Comparison of ENCODE assay signal across 8 mouse cellular contexts in the genomic region with DNA sequence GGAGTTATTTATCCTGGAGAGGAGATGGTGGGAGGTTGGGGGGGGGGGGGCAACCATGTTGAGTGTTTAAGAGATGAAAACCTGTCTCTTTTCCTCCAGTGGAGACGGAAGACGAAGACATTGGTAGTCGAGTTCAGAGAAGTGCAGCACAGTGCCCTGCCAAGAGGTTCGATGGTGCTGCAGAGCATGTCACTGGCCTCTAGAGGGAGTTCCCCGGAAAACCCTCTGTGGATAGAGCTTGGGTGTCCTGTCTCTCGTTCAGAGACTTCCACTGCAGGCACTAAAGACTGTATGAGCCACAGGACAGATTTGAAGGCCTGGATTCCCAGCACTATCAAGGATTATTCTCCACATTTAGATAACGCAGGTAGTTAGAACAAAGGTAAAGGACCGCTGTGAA.
DNase-seq lines count a peak whose midpoint lies in the region; ATAC-seq and TF ChIP-seq lines count a peak whose summit lies in the region.

No protein-coding gene starts in this region.

- no peak overlapping the region for H3K27ac ChIP-seq in CH12.LX (ENCODE audit: insufficient read depth, low read depth)
- H3K27ac ChIP-seq in heart, adult 2 months = no peak overlapping the region
- no peak overlapping the region for H3K27ac ChIP-seq in kidney, embryonic 15.5 days
- no peak overlapping the region for H3K27ac ChIP-seq in liver, postnatal 0 days (ENCODE audit: low read depth)

- dilution Hi-C loops in CH12.LX (cut with MboI; ENCODE audit: extremely low pct_ligation_motif_present, extremely low pct_unique_long_range_greater_than_20kb, low sequenced_read_pairs) = no loop called here

- ATAC-seq in kidney, embryonic 15.5 days (replicated peaks; ENCODE audit: low FRiP score) = peak; percentile 57; the same call in 1 of the 2 replicates
- ATAC-seq in liver, postnatal 0 days = no peak
- ATAC-seq in monocyte, adult 5-6 weeks (replicated peaks; ENCODE audit: insufficient number of reproducible peaks, low FRiP score, low TSS enrichment, poor library complexity, severe bottlenecking) = no peak

- H3K4me1 ChIP-seq in CH12.LX (ENCODE audit: control insufficient read depth in 1 of 2, insufficient read depth in 2 of 2) = peaks cover 5 to 21% of the 10 kb centered on the region in 2 experiments; a peak in 3 of 4 replicates
- H3K4me1 ChIP-seq in heart, adult 2 months (ENCODE audit: control insufficient read depth, insufficient read depth, low read length) = no peaks in the 10 kb centered on the region; the same call in 1 of the 2 replicates
- H3K4me1 ChIP-seq in kidney, embryonic 15.5 days = peaks cover 16% of the 10 kb centered on the region
- H3K4me1 ChIP-seq in liver, postnatal 0 days (ENCODE audit: insufficient read depth) = no peaks in the 10 kb centered on the region

- no peaks in the 10 kb centered on the region for H3K79me2 ChIP-seq in CH12.LX (replicated peaks; ENCODE audit: control insufficient read depth, extremely low read depth, insufficient read depth, poor library complexity, severe bottlenecking)
- no peaks in the 10 kb centered on the region for H3K79me2 ChIP-seq in heart, adult 2 months (replicated peaks; ENCODE audit: control insufficient read depth, insufficient read depth, low read length)

- DNase-seq in CH12.LX (ENCODE audit: extremely low read depth) (peak; percentile 70), adipocyte (ENCODE audit: low spot score) (peak; percentile 8)
- peak; percentile 84 for DNase-seq in embryo, embryonic 10.5 days (ENCODE audit: low spot score)
- DNase-seq in heart, adult 2 months = peak; percentile 46 to 59
- DNase-seq in liver, postnatal 0 days = peak; percentile 35
- DNase-seq in skeletal muscle tissue, adult 2 months (ENCODE audit: low read depth, low spot score) = peak; percentile 52

- TF ChIP-seq CTCF in CH12.LX (conservative IDR thresholded peaks at IDR 0.05 in 1 of 2, IDR thresholded peaks at IDR 0.05 in 1 of 2; ENCODE audit: low read depth in 2 of 2, low read length in 2 of 2) = peak; percentile 75 to 76
- TF ChIP-seq CTCF in heart, adult 2 months (IDR thresholded peaks at IDR 0.05) = peak; percentile 85
- TF ChIP-seq CTCF in liver, postnatal 0 days (IDR thresholded peaks at IDR 0.05; ENCODE audit: low read depth) = peak; percentile 67

- H3K9ac ChIP-seq in CH12.LX (ENCODE audit: insufficient read depth, low read depth) = no peak overlapping the region; the same call in 1 of the 2 replicates
- no peak overlapping the region for H3K9ac ChIP-seq in heart, adult 2 months (ENCODE audit: low read depth, low read length)
- no peak overlapping the region for H3K9ac ChIP-seq in kidney, embryonic 15.5 days
- no peak overlapping the region for H3K9ac ChIP-seq in liver, postnatal 0 days (replicated peaks)

- peak; percentile 20 for TF ChIP-seq RAD21 in CH12.LX (IDR thresholded peaks at IDR 0.05; ENCODE audit: low read depth, low read length)

- intact Hi-C loops in heart, adult 2 months (cut with DNase I) = loop anchor here (5.0 to 10.0 kb wide), 2 partner anchors 66 to 247 kb away; no protein-coding TSS in a partner anchor

- H3K4me3 ChIP-seq in CH12.LX (replicated peaks in 1 of 3; ENCODE audit: low read depth in 2 of 3, low read length in 2 of 3, poor library complexity in 1 of 3) = no peak overlapping the region
- no peak overlapping the region for H3K4me3 ChIP-seq in heart, adult 2 months
- no peak overlapping the region for H3K4me3 ChIP-seq in kidney, embryonic 15.5 days (replicated peaks)
- H3K4me3 ChIP-seq in liver, postnatal 0 days (ENCODE audit: low read depth, low read length) = no peak overlapping the region

- H3K9me3 ChIP-seq in CH12.LX (replicated peaks; ENCODE audit: low read length) = no peaks in the 10 kb centered on the region
- no peaks in the 10 kb centered on the region for H3K9me3 ChIP-seq in kidney, embryonic 15.5 days (replicated peaks)
- no peaks in the 10 kb centered on the region for H3K9me3 ChIP-seq in liver, postnatal 0 days (ENCODE audit: low read length)

- peak overlapping the region; percentile 33 for H3K4me2 ChIP-seq in CH12.LX (ENCODE audit: insufficient read depth, low read depth, poor library complexity, severe bottlenecking)
- 0 out of 2 replicates have a peak overlapping the region, but pooled peaks have one; percentile 14 for H3K4me2 ChIP-seq in kidney, embryonic 15.5 days
- no peak overlapping the region for H3K4me2 ChIP-seq in liver, postnatal 0 days (ENCODE audit: low read depth, low read length)

- WGBS in heart, adult 2 months = 13% methylated on average over 8 of the region's 8 CpGs
- 27% methylated on average over 8 of the region's 8 CpGs for WGBS in kidney, embryonic 15.5 days
- 17% methylated on average over 8 of the region's 8 CpGs for WGBS in liver, postnatal 0 days (ENCODE audit: insufficient replicate concordance)

- no peaks in the 10 kb centered on the region for H3K36me3 ChIP-seq in CH12.LX (replicated peaks in 1 of 2; ENCODE audit: control insufficient read depth in 1 of 2, insufficient read depth in 1 of 2, low read length in 1 of 2)
- H3K36me3 ChIP-seq in heart, adult 2 months (ENCODE audit: control insufficient read depth, insufficient read depth, low read length) = no peaks in the 10 kb centered on the region
- no peaks in the 10 kb centered on the region for H3K36me3 ChIP-seq in kidney, embryonic 15.5 days
- no peaks in the 10 kb centered on the region for H3K36me3 ChIP-seq in liver, postnatal 0 days (replicated peaks; ENCODE audit: insufficient read depth, low read length)

- in situ Hi-C loops in CH12.LX (cut with MboI; ENCODE audit: low pct_ligation_motif_present, low pct_unique_long_range_greater_than_20kb, low sequenced_read_pairs) = loop anchor here (10.0 to 25.0 kb wide), 2 partner anchors 117 to 344 kb away; no protein-coding TSS in a partner anchor

- H3K27me3 ChIP-seq in CH12.LX (replicated peaks) = no peaks in the 10 kb centered on the region
- no peaks in the 10 kb centered on the region for H3K27me3 ChIP-seq in heart, adult 2 months (ENCODE audit: control insufficient read depth, insufficient read depth, low read length)
- no peaks in the 10 kb centered on the region for H3K27me3 ChIP-seq in kidney, embryonic 15.5 days
- H3K27me3 ChIP-seq in liver, postnatal 0 days (ENCODE audit: insufficient read depth, low read length) = no peaks in the 10 kb centered on the region

- no peak for TF ChIP-seq EP300 in CH12.LX (IDR thresholded peaks at IDR 0.05; ENCODE audit: low read length)
- TF ChIP-seq EP300 in heart, adult 2 months (IDR thresholded peaks at IDR 0.05; ENCODE audit: insufficient read depth, low read depth, low read length) = 0 out of 2 replicates have a peak, but pooled peaks have one; percentile 33
- no peak for TF ChIP-seq EP300 in liver, postnatal 0 days (IDR thresholded peaks at IDR 0.05; ENCODE audit: low read depth)

- TF ChIP-seq POLR2A in CH12.LX (IDR thresholded peaks at IDR 0.05; ENCODE audit: low read depth, low read length) = no peak
- TF ChIP-seq POLR2A in heart, adult 2 months (IDR thresholded peaks at IDR 0.05; ENCODE audit: insufficient read depth, low read depth, low read length) = no peak

TF ChIP-seq in CH12.LX, 34 proteins besides CTCF, POLR2A, EP300 and RAD21:
- TF ChIP-seq SMC3 (IDR thresholded peaks at IDR 0.05; ENCODE audit: low read depth, low read length) (peak; percentile 45; the same call in 1 of the 2 replicates), IRF4 (IDR thresholded peaks at IDR 0.05; ENCODE audit: low read depth, low read length) (no peak), ELF1 (IDR thresholded peaks at IDR 0.05; ENCODE audit: low read depth, low read length) (0 out of 2 replicates have a peak, but pooled peaks have one; percentile 23)

Comparison
In these comparisons a context has a peak if more than half of its experiments do, and no peak if none do; other contexts are left out.
1. DNase-seq: peak in every context shown above with its lines; median percentile 84 in embryo, embryonic 10.5 days; 70 in CH12.LX; 52 in heart, adult 2 months; 52 in skeletal muscle tissue, adult 2 months; 35 in liver, postnatal 0 days; 8 in adipocyte.